Mouse (Mus musculus): ENCODE measurements around the gene Gbf1. TPM values are rescaled to one million over a fixed set of nuclear protein-coding genes. Genes with fewer than 3 reads are reported as not detected.

Gbf1 gene
- polyA plus RNA-seq (2015; fragmentation: Nextera tagmentation; extraction: Ambion mirVana), result 9.8 and 12.0 TPM in 2 replicates

DNA sequence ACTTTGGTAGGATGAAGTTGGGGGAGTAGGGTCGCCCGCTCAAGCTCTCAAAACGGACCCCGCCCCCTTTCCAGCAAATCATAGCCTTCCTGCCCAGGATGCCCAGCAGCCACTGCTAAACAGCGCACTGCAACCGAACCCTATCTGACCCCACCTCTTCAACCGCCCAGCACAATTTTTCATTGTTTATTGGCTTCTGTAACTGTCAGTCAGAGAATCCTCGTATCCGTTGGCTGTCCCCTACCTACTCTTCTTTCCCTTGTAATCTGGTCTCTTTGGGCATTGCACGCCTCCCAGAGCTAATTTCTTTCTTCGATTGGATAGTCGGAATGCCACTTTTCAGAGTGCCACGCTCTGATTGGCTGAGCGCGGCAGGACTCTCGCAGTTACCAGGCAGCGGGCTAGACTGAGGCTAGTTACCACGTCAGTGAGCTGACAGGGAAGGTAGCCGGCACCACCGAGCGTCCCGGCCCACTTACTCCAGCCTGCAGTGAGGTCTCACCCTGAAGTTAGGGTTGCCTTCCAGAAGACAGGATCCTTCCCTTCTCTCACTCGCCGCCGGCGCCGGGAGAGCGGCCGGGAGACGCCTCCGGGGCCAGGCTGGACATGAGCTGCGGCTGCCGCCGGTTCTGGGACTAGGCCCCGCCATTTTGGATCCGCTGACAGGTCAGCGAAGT, at the start of gene Gbf1:
Gene Gbf1, plus strand, starts transcription at position 383 of the 677 bp plus-strand sequence.
- Histone ChIP-seq H3K9me3 (ENCODE audit: low read length) (no peaks in the 10 kb centered on the region), H3K4me3 (ENCODE audit: low read depth, low read length) (peak within 1 kb of the TSS; percentile 73), H3K4me1 (ENCODE audit: insufficient read depth) (peaks cover 30% of the 10 kb centered on the region), H3K36me3 (replicated peaks; ENCODE audit: insufficient read depth, low read length) (no peaks in the 10 kb centered on the region), H3K27ac (ENCODE audit: low read depth) (peak within 1 kb of the TSS; percentile 60; the same call in 1 of the 2 replicates), H3K9ac (replicated peaks) (peak within 1 kb of the TSS; percentile 74), H3K4me2 (ENCODE audit: low read depth, low read length) (peak within 1 kb of the TSS; percentile 83), H3K27me3 (ENCODE audit: insufficient read depth, low read length) (peaks cover 37% of the 10 kb centered on the region)
- WGBS (ENCODE audit: insufficient replicate concordance), result under 1% methylated on average over 37 of the region's 37 CpGs
- peak; percentile 31; the same call in 1 of the 2 replicates for TF ChIP-seq EP300 (IDR thresholded peaks at IDR 0.05; ENCODE audit: low read depth)
- 0 out of 2 replicates have a peak, but pooled peaks have one; percentile 9 for TF ChIP-seq CTCF (IDR thresholded peaks at IDR 0.05; ENCODE audit: low read depth)
- ATAC-seq, result peak; percentile 96
- DNase-seq, result peak; percentile 91

DNA sequence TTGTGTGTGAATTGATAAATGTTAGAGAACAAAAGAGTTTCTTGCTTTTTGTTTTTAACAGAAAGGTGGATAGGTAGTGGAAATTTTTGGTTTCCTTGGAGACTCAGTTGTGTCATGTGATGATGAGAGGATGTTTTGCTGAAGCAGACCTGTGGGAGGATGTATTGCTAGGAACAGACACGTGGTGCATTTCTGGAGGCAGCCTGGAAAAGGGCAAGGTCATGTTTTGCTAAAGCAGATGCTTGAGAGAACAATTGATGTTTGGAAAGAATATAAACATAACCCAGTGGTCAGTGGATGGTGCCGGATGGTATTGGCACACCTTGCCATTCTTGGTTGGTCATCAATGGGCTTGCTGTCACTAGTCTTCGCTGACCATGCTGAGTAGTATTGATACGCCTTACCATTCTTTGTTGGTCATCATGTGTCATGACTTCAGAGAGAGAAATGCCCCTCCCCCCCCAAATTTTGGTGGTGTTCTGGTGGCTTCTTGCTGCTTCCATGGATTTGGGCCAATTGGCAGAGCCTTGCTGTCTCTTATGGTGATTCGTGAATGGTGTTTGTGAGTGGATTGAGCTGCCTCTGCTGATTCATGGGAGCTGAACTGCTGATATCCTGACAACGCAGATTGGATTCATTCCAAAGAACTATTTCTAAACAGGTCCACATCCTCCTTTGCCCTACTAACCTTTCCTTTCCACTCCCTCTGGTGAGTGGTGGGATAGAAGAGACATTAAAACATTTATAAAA, 48.7 kb upstream of the Gbf1 start:
- Histone ChIP-seq H3K27me3 (ENCODE audit: insufficient read depth, low read length) (no peaks in the 10 kb centered on the region), H3K36me3 (replicated peaks; ENCODE audit: insufficient read depth, low read length) (no peaks in the 10 kb centered on the region), H3K9ac (replicated peaks) (no peak overlapping the region), H3K4me3 (ENCODE audit: low read depth, low read length) (no peak overlapping the region), H3K9me3 (ENCODE audit: low read length) (0 out of 2 replicates have a peak, but pooled peaks cover 2% of the 10 kb centered on the region), H3K4me2 (ENCODE audit: low read depth, low read length) (no peak overlapping the region), H3K27ac (ENCODE audit: low read depth) (no peak overlapping the region), H3K4me1 (ENCODE audit: insufficient read depth) (no peaks in the 10 kb centered on the region)
- WGBS (ENCODE audit: insufficient replicate concordance), result 76% methylated on average over 5 of the region's 6 CpGs
- no peak for TF ChIP-seq EP300 (IDR thresholded peaks at IDR 0.05; ENCODE audit: low read depth)
- no peak for TF ChIP-seq CTCF (IDR thresholded peaks at IDR 0.05; ENCODE audit: low read depth)
- ATAC-seq (peak; percentile 71; the same call in 1 of the 2 replicates), DNase-seq (no peak)

DNA sequence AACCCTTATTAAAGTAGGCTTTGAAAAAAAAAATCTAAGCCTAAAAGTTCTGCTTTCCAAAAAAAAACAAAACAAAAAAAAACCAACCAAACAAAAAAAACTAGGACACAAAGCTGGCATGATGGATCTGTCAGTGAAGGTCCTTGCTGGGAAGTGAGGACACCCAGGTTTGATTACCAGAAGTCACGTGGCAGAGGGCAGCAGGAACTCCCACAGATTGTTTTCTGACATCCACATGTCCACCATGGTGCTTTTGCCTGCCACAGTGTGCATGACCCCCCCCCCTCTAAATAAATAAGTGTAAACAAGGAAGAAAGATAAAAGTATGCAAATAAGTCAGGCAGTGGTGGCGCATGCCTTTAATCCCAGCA, 48.1 kb upstream of the Gbf1 start:
- no peak for TF ChIP-seq EP300 (IDR thresholded peaks at IDR 0.05; ENCODE audit: low read depth)
- no peak for TF ChIP-seq CTCF (IDR thresholded peaks at IDR 0.05; ENCODE audit: low read depth)
- H3K4me3 ChIP-seq (ENCODE audit: low read depth, low read length), result no peak overlapping the region
- no peak overlapping the region for H3K9ac ChIP-seq (replicated peaks)
- DNase-seq (no peak), ATAC-seq (peak; percentile 51; the same call in 1 of the 2 replicates)
- no peak overlapping the region for H3K4me2 ChIP-seq (ENCODE audit: low read depth, low read length)
- 0 out of 2 replicates have a peak, but pooled peaks cover 2% of the 10 kb centered on the region for H3K9me3 ChIP-seq (ENCODE audit: low read length)
- no peaks in the 10 kb centered on the region for H3K36me3 ChIP-seq (replicated peaks; ENCODE audit: insufficient read depth, low read length)
- H3K27ac ChIP-seq (ENCODE audit: low read depth), result no peak overlapping the region
- WGBS (ENCODE audit: insufficient replicate concordance), result 66% methylated on average over 2 of the region's 2 CpGs
- no peaks in the 10 kb centered on the region for H3K4me1 ChIP-seq (ENCODE audit: insufficient read depth)
- no peaks in the 10 kb centered on the region for H3K27me3 ChIP-seq (ENCODE audit: insufficient read depth, low read length)

DNA sequence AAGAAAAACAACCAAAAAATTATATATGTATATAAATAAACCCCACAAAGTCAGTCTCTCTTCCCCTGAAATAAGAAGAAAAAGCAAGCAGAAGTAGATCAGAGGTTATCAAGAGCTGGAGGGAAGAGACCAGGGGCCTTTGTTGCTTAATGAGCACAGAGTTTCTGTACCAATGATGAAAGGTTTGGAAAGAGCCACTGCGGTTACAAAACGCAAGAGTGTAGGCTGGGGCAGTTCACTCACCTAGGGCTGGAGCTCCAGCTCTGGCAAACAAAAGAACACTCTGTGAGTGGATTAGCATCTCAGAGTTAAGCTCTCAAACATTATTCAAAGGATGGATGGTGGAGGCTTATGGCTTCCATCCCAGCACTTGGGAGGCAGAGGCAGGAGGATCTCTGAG, 42.1 kb upstream of the Gbf1 start:
- TF ChIP-seq CTCF (IDR thresholded peaks at IDR 0.05; ENCODE audit: low read depth), result no peak
- TF ChIP-seq EP300 (IDR thresholded peaks at IDR 0.05; ENCODE audit: low read depth), result no peak
- Histone ChIP-seq H3K4me3 (ENCODE audit: low read depth, low read length) (no peak overlapping the region), H3K9ac (replicated peaks) (no peak overlapping the region), H3K27me3 (ENCODE audit: insufficient read depth, low read length) (no peaks in the 10 kb centered on the region), H3K4me1 (ENCODE audit: insufficient read depth) (no peaks in the 10 kb centered on the region), H3K4me2 (ENCODE audit: low read depth, low read length) (0 out of 2 replicates have a peak overlapping the region, but pooled peaks have one; percentile 6), H3K36me3 (replicated peaks; ENCODE audit: insufficient read depth, low read length) (no peaks in the 10 kb centered on the region), H3K27ac (ENCODE audit: low read depth) (peak overlapping the region; percentile 57), H3K9me3 (ENCODE audit: low read length) (no peaks in the 10 kb centered on the region)
- 37% methylated on average over 2 of the region's 2 CpGs for WGBS (ENCODE audit: insufficient replicate concordance)
- ATAC-seq (peak; percentile 66), DNase-seq (peak; percentile 34)

DNA sequence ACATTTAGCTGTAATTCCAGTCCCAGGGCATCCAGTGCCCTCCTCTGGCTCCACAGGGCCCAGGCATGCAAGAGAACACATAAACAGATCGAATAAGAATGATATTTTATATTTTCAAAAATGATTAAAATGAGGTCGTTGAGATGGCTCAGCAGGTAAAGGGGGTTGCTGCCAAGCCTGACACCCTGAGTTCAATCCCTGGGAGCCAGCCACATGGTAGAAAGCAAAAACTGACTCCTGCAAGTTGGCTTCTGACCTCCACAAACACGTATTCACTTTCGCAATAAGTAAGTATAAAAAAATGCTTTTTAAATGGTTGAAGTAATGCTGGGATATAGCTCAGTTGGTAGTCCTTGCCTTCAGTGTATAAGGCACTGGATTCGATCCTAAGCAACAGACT, 41.5 kb upstream of the Gbf1 start:
- H3K4me1 ChIP-seq (ENCODE audit: insufficient read depth), result no peaks in the 10 kb centered on the region
- DNase-seq (no peak), ATAC-seq (no peak)
- H3K9ac ChIP-seq (replicated peaks), result no peak overlapping the region
- H3K36me3 ChIP-seq (replicated peaks; ENCODE audit: insufficient read depth, low read length), result no peaks in the 10 kb centered on the region
- TF ChIP-seq EP300 (IDR thresholded peaks at IDR 0.05; ENCODE audit: low read depth) (no peak), CTCF (IDR thresholded peaks at IDR 0.05; ENCODE audit: low read depth) (no peak)
- no peaks in the 10 kb centered on the region for H3K9me3 ChIP-seq (ENCODE audit: low read length)
- no peaks in the 10 kb centered on the region for H3K27me3 ChIP-seq (ENCODE audit: insufficient read depth, low read length)
- WGBS (ENCODE audit: insufficient replicate concordance), result 69% methylated on average over 5 of the region's 5 CpGs
- H3K27ac ChIP-seq (ENCODE audit: low read depth), result peak overlapping the region; percentile 57
- H3K4me2 ChIP-seq (ENCODE audit: low read depth, low read length), result no peak overlapping the region
- no peak overlapping the region for H3K4me3 ChIP-seq (ENCODE audit: low read depth, low read length)

DNA sequence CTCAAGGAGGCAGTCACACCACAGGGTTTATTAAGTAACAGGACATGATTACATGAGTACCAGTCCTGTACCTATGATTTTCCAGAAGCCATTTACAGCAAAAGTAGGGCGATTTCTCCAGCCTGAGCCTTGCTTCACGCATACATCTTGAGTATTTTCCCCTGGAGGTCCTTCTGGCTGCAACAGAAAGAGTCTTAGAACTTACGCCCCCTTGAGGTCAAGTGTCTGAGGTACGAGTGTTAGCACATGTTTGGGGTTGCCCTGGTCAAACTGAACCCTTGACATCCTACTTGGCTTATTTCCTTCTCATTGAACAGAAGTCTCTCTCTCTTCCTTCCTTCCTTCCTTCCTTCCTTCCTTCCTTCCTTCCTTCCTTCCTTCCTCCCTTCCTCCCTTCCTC, 37.7 kb upstream of the Gbf1 start:
- no peak for ATAC-seq
- Histone ChIP-seq H3K9me3 (ENCODE audit: low read length) (no peaks in the 10 kb centered on the region), H3K4me2 (ENCODE audit: low read depth, low read length) (no peak overlapping the region), H3K9ac (replicated peaks) (no peak overlapping the region), H3K27ac (ENCODE audit: low read depth) (no peak overlapping the region), H3K27me3 (ENCODE audit: insufficient read depth, low read length) (no peaks in the 10 kb centered on the region), H3K36me3 (replicated peaks; ENCODE audit: insufficient read depth, low read length) (no peaks in the 10 kb centered on the region), H3K4me3 (ENCODE audit: low read depth, low read length) (no peak overlapping the region), H3K4me1 (ENCODE audit: insufficient read depth) (no peaks in the 10 kb centered on the region)
- TF ChIP-seq EP300 (IDR thresholded peaks at IDR 0.05; ENCODE audit: low read depth) (no peak), CTCF (IDR thresholded peaks at IDR 0.05; ENCODE audit: low read depth) (peak; percentile 28; the same call in 1 of the 2 replicates)
- no peak for DNase-seq
- WGBS (ENCODE audit: insufficient replicate concordance), result 54% methylated on average over 4 of the region's 4 CpGs

Data from liver, postnatal 0 days (tissue).